Mouse (Mus musculus): ENCODE results near the gene Slc25a28. TPM values are rescaled to one million over a fixed set of nuclear protein-coding genes. Genes with fewer than 3 reads are reported as not detected.

Slc25a28 gene
- polyA plus RNA-seq, 1 experiment: 101 TPM

GRCm38 (mm10) chr19:43618505-43619030 is 56.1 kb downstream of the Slc25a28 start:
- peaks cover 24% of the 10 kb centered on the region for H3K4me1 ChIP-seq (ENCODE audit: control insufficient read depth, insufficient read depth, low read length)
- no peaks in the 10 kb centered on the region for H3K36me3 ChIP-seq (ENCODE audit: control insufficient read depth, insufficient read depth, low read length)
- peaks cover 14% of the 10 kb centered on the region for H3K27me3 ChIP-seq (ENCODE audit: control insufficient read depth, insufficient read depth, low read length)
- no peak overlapping the region for H3K27ac ChIP-seq (ENCODE audit: control insufficient read depth, insufficient read depth, low read depth, low read length)
- no peak overlapping the region for H3K4me3 ChIP-seq (ENCODE audit: control insufficient read depth, low read depth, low read length)
- TF ChIP-seq POLR2A (IDR thresholded peaks at IDR 0.05; ENCODE audit: control insufficient read depth, low read depth, low read length) (no peak), CTCF (IDR thresholded peaks at IDR 0.05; ENCODE audit: control insufficient read depth, insufficient read depth, insufficient replicate concordance, low read depth, low read length) (no peak)

- Histone ChIP-seq H3K36me3 (ENCODE audit: control insufficient read depth, insufficient read depth, low read length) (no peaks in the 10 kb centered on the region), H3K4me1 (ENCODE audit: control insufficient read depth, insufficient read depth, low read length) (peaks cover 25% of the 10 kb centered on the region), H3K27me3 (ENCODE audit: control insufficient read depth, insufficient read depth, low read length) (peaks cover 17% of the 10 kb centered on the region), H3K4me3 (ENCODE audit: control insufficient read depth, low read depth, low read length) (no peak overlapping the region), H3K27ac (ENCODE audit: control insufficient read depth, insufficient read depth, low read depth, low read length) (no peak overlapping the region)
- no peak for TF ChIP-seq POLR2A (IDR thresholded peaks at IDR 0.05; ENCODE audit: control insufficient read depth, low read depth, low read length)
- no peak for TF ChIP-seq CTCF (IDR thresholded peaks at IDR 0.05; ENCODE audit: control insufficient read depth, insufficient read depth, insufficient replicate concordance, low read depth, low read length)
Measured at GRCm38 (mm10) chr19:43617761-43618349, 56.8 kb downstream of the Slc25a28 start.

GRCm38 (mm10) chr19:43616889-43617288 is 57.8 kb downstream of the Slc25a28 start:
- Histone ChIP-seq H3K4me1 (ENCODE audit: control insufficient read depth, insufficient read depth, low read length) (peaks cover 31% of the 10 kb centered on the region), H3K4me3 (ENCODE audit: control insufficient read depth, low read depth, low read length) (no peak overlapping the region), H3K27me3 (ENCODE audit: control insufficient read depth, insufficient read depth, low read length) (peaks cover 20% of the 10 kb centered on the region), H3K36me3 (ENCODE audit: control insufficient read depth, insufficient read depth, low read length) (no peaks in the 10 kb centered on the region), H3K27ac (ENCODE audit: control insufficient read depth, insufficient read depth, low read depth, low read length) (no peak overlapping the region)
- TF ChIP-seq CTCF (IDR thresholded peaks at IDR 0.05; ENCODE audit: control insufficient read depth, insufficient read depth, insufficient replicate concordance, low read depth, low read length): no peak
- TF ChIP-seq POLR2A (IDR thresholded peaks at IDR 0.05; ENCODE audit: control insufficient read depth, low read depth, low read length): no peak

- H3K36me3 ChIP-seq (ENCODE audit: control insufficient read depth, insufficient read depth, low read length): no peaks in the 10 kb centered on the region
- peaks cover 31% of the 10 kb centered on the region for H3K4me1 ChIP-seq (ENCODE audit: control insufficient read depth, insufficient read depth, low read length)
- peaks cover 20% of the 10 kb centered on the region for H3K27me3 ChIP-seq (ENCODE audit: control insufficient read depth, insufficient read depth, low read length)
- no peak overlapping the region for H3K27ac ChIP-seq (ENCODE audit: control insufficient read depth, insufficient read depth, low read depth, low read length)
- TF ChIP-seq CTCF (IDR thresholded peaks at IDR 0.05; ENCODE audit: control insufficient read depth, insufficient read depth, insufficient replicate concordance, low read depth, low read length) (no peak), POLR2A (IDR thresholded peaks at IDR 0.05; ENCODE audit: control insufficient read depth, low read depth, low read length) (no peak)
- H3K4me3 ChIP-seq (ENCODE audit: control insufficient read depth, low read depth, low read length): no peak overlapping the region
Measured at GRCm38 (mm10) chr19:43616415-43616861, 58.2 kb downstream of the Slc25a28 start.

- peaks cover 31% of the 10 kb centered on the region for H3K4me1 ChIP-seq (ENCODE audit: control insufficient read depth, insufficient read depth, low read length)
Measured at GRCm38 (mm10) chr19:43615571-43616414, 58.9 kb downstream of the Slc25a28 start.

GRCm38 (mm10) chr19:43615074-43615445 is 59.6 kb downstream of the Slc25a28 start:
- H3K27me3 ChIP-seq (ENCODE audit: control insufficient read depth, insufficient read depth, low read length): peaks cover 20% of the 10 kb centered on the region
- no peak for TF ChIP-seq CTCF (IDR thresholded peaks at IDR 0.05; ENCODE audit: control insufficient read depth, insufficient read depth, insufficient replicate concordance, low read depth, low read length)
- TF ChIP-seq POLR2A (IDR thresholded peaks at IDR 0.05; ENCODE audit: control insufficient read depth, low read depth, low read length): no peak
- peaks cover 30% of the 10 kb centered on the region for H3K4me1 ChIP-seq (ENCODE audit: control insufficient read depth, insufficient read depth, low read length)
- H3K4me3 ChIP-seq (ENCODE audit: control insufficient read depth, low read depth, low read length): no peak overlapping the region; the same call in 1 of the 2 replicates
- no peak overlapping the region for H3K27ac ChIP-seq (ENCODE audit: control insufficient read depth, insufficient read depth, low read depth, low read length)
- H3K36me3 ChIP-seq (ENCODE audit: control insufficient read depth, insufficient read depth, low read length): no peaks in the 10 kb centered on the region

More at GRCm38 (mm10) chr19:43615571-43616414, 58.9 kb downstream of the Slc25a28 start:
- no peaks in the 10 kb centered on the region for H3K36me3 ChIP-seq (ENCODE audit: control insufficient read depth, insufficient read depth, low read length)
- TF ChIP-seq CTCF (IDR thresholded peaks at IDR 0.05; ENCODE audit: control insufficient read depth, insufficient read depth, insufficient replicate concordance, low read depth, low read length): no peak
- peaks cover 20% of the 10 kb centered on the region for H3K27me3 ChIP-seq (ENCODE audit: control insufficient read depth, insufficient read depth, low read length)
- H3K27ac ChIP-seq (ENCODE audit: control insufficient read depth, insufficient read depth, low read depth, low read length): no peak overlapping the region
- no peak overlapping the region for H3K4me3 ChIP-seq (ENCODE audit: control insufficient read depth, low read depth, low read length)

GRCm38 (mm10) chr19:43614341-43615073 is 60.2 kb downstream of the Slc25a28 start:
- no peaks in the 10 kb centered on the region for H3K36me3 ChIP-seq (ENCODE audit: control insufficient read depth, insufficient read depth, low read length)
- TF ChIP-seq CTCF (IDR thresholded peaks at IDR 0.05; ENCODE audit: control insufficient read depth, insufficient read depth, insufficient replicate concordance, low read depth, low read length): no peak
- no peak for TF ChIP-seq POLR2A (IDR thresholded peaks at IDR 0.05; ENCODE audit: control insufficient read depth, low read depth, low read length)
- no peak overlapping the region for H3K27ac ChIP-seq (ENCODE audit: control insufficient read depth, insufficient read depth, low read depth, low read length)
- H3K27me3 ChIP-seq (ENCODE audit: control insufficient read depth, insufficient read depth, low read length): peaks cover 20% of the 10 kb centered on the region
- peaks cover 28% of the 10 kb centered on the region for H3K4me1 ChIP-seq (ENCODE audit: control insufficient read depth, insufficient read depth, low read length)
- peak overlapping the region; percentile 53 for H3K4me3 ChIP-seq (ENCODE audit: control insufficient read depth, low read depth, low read length)

Other genes with a start within 250 kb of the Slc25a28 start
- 2.9 and 3.9 TPM in 2 replicates for gene Cnnm1, start 234.4 kb downstream of the Slc25a28 start, polyA plus RNA-seq (2012; rRNA removed)
- 13.4 and 14.2 TPM in 2 replicates for gene Got1, start 150.3 kb downstream of the Slc25a28 start, polyA plus RNA-seq (2012; rRNA removed)
- gene Nkx2-3, start 62.6 kb downstream of the Slc25a28 start, polyA plus RNA-seq (2012; rRNA removed): 0.06 TPM in 1 of 2 replicates, not detected in the other
- 1.5 and 1.6 TPM in 2 replicates for gene Entpd7, start 14.8 kb upstream of the Slc25a28 start, polyA plus RNA-seq (2012; rRNA removed)
- gene Cutc, start 78.1 kb upstream of the Slc25a28 start, polyA plus RNA-seq (2012; rRNA removed): 20.8 and 26.1 TPM in 2 replicates
- gene Cox15, start 78.1 kb upstream of the Slc25a28 start, polyA plus RNA-seq (2012; rRNA removed): 4.0 and 5.5 TPM in 2 replicates
- gene Abcc2, start 107.3 kb upstream of the Slc25a28 start, polyA plus RNA-seq (2012; rRNA removed): 0.17 and 0.33 TPM in 2 replicates

Measured in testis, adult 2 months (tissue).